Mouse (Mus musculus) adrenal gland, postnatal 36 days (tissue): Measurements from ENCODE around the gene Gm45234. TPM values are rescaled to one million over a fixed set of nuclear protein-coding genes. Genes with fewer than 3 reads are reported as not detected.

ENCODE experiments used
- DNase-seq, 2 experiments: peaks; one replicate each; pipeline ENCODE4 v3.0.0; 2021; ENCODE audit warnings: mixed read lengths in 1 of 2
- total RNA-seq, 2 experiments: library from RNA; stranded (reverse); gene quantifications; 2 replicates each; pipeline ENCODE4 v1.2.3; 2021

Gene Gm45234
- total RNA-seq, 2 experiments from 2014 or later: 0.56 TPM; not detected in 1

GRCm38 (mm10) chr6:124739231-124739796, 16.5 kb downstream of the Gm45234 start:
- DNase-seq: no peak

- peak in 1 of 2 experiments; percentile 51 for DNase-seq
These were observed 17.3 kb downstream of the Gm45234 start, which contains the start of gene Ptpn6 for GRCm38 (mm10) chr6:124738511-124739023. TSS of gene Ptpn6 (minus strand) at chr6:124738714.

GRCm38 (mm10) chr6:124737040-124737439, 18.8 kb downstream of the Gm45234 start:
- no peak for DNase-seq

- DNase-seq: no peak
These were observed 21.4 kb downstream of the Gm45234 start for GRCm38 (mm10) chr6:124734417-124734816.

- DNase-seq: peak in 1 of 2 experiments; percentile 60
These were observed 23.1 kb downstream of the Gm45234 start for GRCm38 (mm10) chr6:124732476-124733370.

- DNase-seq: no peak
These were observed 24.8 kb downstream of the Gm45234 start for GRCm38 (mm10) chr6:124731038-124731437.

- DNase-seq: no peak
These were observed 25.7 kb downstream of the Gm45234 start for GRCm38 (mm10) chr6:124729850-124730705.

GRCm38 (mm10) chr6:124728621-124729020, 27.2 kb downstream of the Gm45234 start:
- DNase-seq: peak; percentile 67 to 73

- no peak for DNase-seq
These were observed 31.3 kb downstream of the Gm45234 start for GRCm38 (mm10) chr6:124724472-124724871.

- no peak for DNase-seq
These were observed 32.3 kb downstream of the Gm45234 start for GRCm38 (mm10) chr6:124723541-124723940.

- no peak for DNase-seq
These were observed 32.8 kb downstream of the Gm45234 start for GRCm38 (mm10) chr6:124722876-124723473.

- DNase-seq: no peak
These were observed 34.9 kb downstream of the Gm45234 start for GRCm38 (mm10) chr6:124720904-124721303.

- DNase-seq: no peak
These were observed 36.4 kb downstream of the Gm45234 start for GRCm38 (mm10) chr6:124719354-124719978.

GRCm38 (mm10) chr6:124718703-124719102, 37.1 kb downstream of the Gm45234 start:
- DNase-seq: no peak

- peak; percentile 40 to 58 for DNase-seq
These were observed 37.9 kb downstream of the Gm45234 start for GRCm38 (mm10) chr6:124717968-124718367.

GRCm38 (mm10) chr6:124716864-124717490, 38.8 kb downstream of the Gm45234 start:
- DNase-seq: peak; percentile 65 to 70

- no peak for DNase-seq
These were observed 42.9 kb downstream of the Gm45234 start for GRCm38 (mm10) chr6:124712918-124713317.

GRCm38 (mm10) chr6:124711824-124712782, 43.7 kb downstream of the Gm45234 start, which contains the start of the genes Emg1 and Phb2:
TSS of gene Emg1 (minus strand) at chr6:124712178.
TSS of gene Phb2 (plus strand) at chr6:124712336.
- peak; percentile 99 to 100 for DNase-seq

- no peak for DNase-seq
These were observed 47.4 kb downstream of the Gm45234 start for GRCm38 (mm10) chr6:124708289-124708889.
